Mouse (Mus musculus) cortical plate, adult 2 months (tissue): ENCODE results near the gene Krt78. TPM values are rescaled to one million over a fixed set of nuclear protein-coding genes. Genes with fewer than 3 reads are reported as not detected.

ENCODE experiments used
- H3K27ac ChIP-seq: fragments of 200-500 bp; 2 replicates; pipeline ENCODE4 v1.5.1; 2012; ENCODE audit warnings: low read length, control low read depth, inconsistent platforms; ENCODE audit not compliant: insufficient read depth
- H3K4me1 ChIP-seq: fragments of 200-500 bp; 2 replicates; pipeline ENCODE4 v1.6.1; 2011; ENCODE audit warnings: low read length; ENCODE audit not compliant: control insufficient read depth, insufficient read depth
- H3K4me3 ChIP-seq: fragments of 200-500 bp; 2 replicates; pipeline ENCODE4 v1.5.1; 2011; ENCODE audit warnings: mild to moderate bottlenecking, low read length, control low read depth; ENCODE audit not compliant: insufficient read depth
- CTCF ChIP-seq: fragments of 200-500 bp; IDR thresholded peaks from 2 replicates; pipeline ENCODE4 v1.5.1; 2011; ENCODE audit warnings: mild to moderate bottlenecking, control low read depth, low read length; ENCODE audit not compliant: insufficient read depth; ENCODE audit errors: extremely low read depth
- POLR2A ChIP-seq: fragments of 200-500 bp; IDR thresholded peaks from 2 replicates; pipeline ENCODE4 v1.6.1; 2011; ENCODE audit warnings: mild to moderate bottlenecking, low read length, control low read depth; ENCODE audit not compliant: insufficient read depth; ENCODE audit errors: extremely low read depth
- polyA plus RNA-seq: library from polyadenylated mRNA; depleted of rRNA; stranded (reverse); fragments of >200 nt; gene quantifications from 2 replicates; pipeline ENCODE4 v1.2.3, GENCODE M21; 2012

Krt78 gene
- polyA plus RNA-seq, 1 experiment: not detected

DNA sequence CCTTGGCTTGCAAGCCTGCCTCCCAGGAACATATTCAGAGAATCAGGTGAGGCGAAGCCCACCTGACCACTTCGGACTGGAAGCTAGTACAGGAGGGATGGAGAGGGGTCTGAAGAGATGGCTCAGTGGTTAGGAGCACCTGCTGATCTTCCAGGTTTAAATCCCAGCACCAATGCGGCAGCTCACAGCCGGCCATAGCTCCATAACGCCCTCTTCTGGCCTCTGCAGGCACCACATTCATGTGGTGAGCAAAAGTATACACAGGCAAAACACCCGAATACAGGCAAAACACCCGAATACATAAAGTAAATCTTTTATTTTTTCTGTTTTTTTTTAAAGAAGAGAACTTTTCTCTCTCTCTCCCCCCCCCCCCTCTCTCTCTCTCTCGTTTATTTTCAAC is 34.6 kb upstream of the Krt78 start:
- no peak overlapping the region for H3K27ac ChIP-seq
- TF ChIP-seq POLR2A (no peak), CTCF (no peak)
- H3K4me1 ChIP-seq: no peaks in the 10 kb centered on the region
- H3K4me3 ChIP-seq: no peak overlapping the region

DNA sequence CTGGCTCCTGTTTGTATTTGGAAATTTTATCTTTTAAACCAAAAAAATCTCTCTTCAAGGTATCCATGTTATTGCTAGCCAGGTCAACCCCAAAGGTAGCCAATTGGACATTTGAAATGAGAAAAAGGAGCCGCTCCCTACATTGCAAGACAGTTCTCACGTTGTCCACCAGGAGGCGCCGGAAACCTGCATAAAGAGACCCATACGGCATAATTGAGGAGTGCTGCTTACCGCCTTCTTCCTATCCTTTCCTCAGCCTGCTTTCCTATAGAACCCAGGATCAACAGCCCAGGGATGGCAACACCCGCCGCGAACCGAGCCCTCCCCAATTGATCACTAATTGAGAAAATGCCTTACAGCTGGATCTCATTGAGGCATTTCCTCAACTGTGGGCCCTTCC is 34.0 kb upstream of the Krt78 start:
- no peak for TF ChIP-seq POLR2A
- TF ChIP-seq CTCF: peak; percentile 95
- Histone ChIP-seq H3K27ac (no peak overlapping the region), H3K4me3 (no peak overlapping the region), H3K4me1 (no peaks in the 10 kb centered on the region)

DNA sequence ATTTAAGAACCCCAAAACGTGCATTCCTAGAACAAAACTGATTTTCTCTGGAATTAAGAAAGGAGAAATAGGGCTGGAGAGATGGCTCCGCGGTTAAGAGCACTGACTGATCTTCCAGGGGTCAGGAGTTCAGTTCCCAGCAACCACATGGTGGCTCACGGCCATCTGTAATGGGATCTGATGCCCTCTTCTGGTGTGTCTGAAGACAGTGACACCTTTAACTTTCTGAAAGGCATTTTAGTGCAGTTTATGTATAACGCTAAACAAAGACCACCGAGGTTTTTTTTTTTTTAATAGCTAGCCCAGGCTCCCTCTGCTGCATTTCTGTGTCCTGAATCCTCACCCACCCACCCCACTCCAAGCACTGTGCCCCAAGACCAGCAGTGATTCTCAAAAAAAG is 30.7 kb upstream of the Krt78 start:
- TF ChIP-seq POLR2A: no peak
- 0 out of 2 replicates have a peak, but pooled peaks have one; percentile 3 for TF ChIP-seq CTCF
- no peak overlapping the region for H3K4me3 ChIP-seq
- no peak overlapping the region for H3K27ac ChIP-seq

DNA sequence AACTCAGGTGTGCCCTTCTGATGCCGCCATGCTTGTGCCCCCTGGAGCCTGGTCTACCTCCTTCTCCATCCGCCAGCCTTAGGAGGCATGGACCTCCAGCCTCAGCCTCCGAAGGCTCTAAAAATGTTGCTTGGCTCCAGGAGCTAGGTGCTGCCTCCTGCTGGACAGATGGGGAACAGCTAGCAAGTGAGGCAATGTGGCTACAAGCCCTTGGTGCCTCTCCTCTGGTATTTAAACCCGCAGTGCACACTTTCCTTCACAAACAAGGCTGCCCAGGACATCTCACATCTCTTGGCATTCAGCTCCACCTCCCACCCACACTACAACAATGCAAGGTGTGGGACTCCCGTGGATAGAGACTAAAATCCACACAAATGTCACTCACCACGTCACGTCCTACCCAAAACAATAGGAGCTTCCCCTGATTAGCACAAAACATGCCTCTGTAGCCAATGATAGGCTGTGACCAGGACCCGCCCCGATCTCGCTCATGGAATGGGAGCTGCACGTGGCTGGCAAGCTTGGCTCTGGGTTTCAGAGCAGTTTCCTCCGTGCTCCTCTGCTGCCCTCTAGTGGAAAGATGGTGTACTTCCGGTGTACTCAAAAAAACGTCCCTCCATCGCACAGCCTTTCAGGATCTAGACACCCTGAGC is 30.0 kb upstream of the Krt78 start:
- H3K4me1 ChIP-seq: no peaks in the 10 kb centered on the region
- no peak overlapping the region for H3K27ac ChIP-seq
- TF ChIP-seq CTCF (peak; percentile 96), POLR2A (no peak)
- no peak overlapping the region; the same call in 1 of the 2 replicates for H3K4me3 ChIP-seq

More for the DNA sequence above, 30.7 kb upstream of the Krt78 start:
- H3K4me1 ChIP-seq: no peaks in the 10 kb centered on the region

DNA sequence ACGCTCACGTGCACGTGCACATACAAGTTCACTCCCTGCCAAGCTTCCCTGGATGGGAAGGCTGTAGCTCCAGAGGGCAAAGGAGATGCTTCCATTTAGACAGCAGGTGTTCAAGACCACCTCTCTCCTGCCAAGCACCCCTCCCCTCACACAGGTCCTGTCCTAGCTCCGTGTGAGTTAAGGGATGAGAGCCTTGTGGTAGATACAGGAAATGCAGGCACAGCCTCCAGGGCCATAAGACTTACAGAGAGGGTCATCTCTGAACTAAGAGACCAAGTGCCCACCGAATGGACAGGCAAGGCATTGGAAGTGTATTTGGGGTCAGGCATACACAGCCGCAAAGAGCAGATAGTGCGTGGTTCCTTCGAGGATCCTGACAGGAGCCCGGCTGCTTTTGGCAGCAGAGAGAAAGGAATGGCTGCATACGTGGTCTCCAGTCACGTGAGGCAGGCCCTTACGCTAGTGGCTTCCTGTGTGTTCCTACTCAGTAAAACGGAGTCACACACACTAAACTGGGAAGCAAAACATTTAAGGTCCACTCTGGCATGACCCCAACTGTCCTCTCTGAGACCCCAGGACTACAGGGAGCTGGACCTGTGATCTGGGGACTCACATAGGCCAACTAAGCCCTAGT is 29.3 kb upstream of the Krt78 start:
- TF ChIP-seq POLR2A: no peak
- no peak for TF ChIP-seq CTCF
- Histone ChIP-seq H3K4me1 (no peaks in the 10 kb centered on the region), H3K4me3 (no peak overlapping the region), H3K27ac (no peak overlapping the region)

DNA sequence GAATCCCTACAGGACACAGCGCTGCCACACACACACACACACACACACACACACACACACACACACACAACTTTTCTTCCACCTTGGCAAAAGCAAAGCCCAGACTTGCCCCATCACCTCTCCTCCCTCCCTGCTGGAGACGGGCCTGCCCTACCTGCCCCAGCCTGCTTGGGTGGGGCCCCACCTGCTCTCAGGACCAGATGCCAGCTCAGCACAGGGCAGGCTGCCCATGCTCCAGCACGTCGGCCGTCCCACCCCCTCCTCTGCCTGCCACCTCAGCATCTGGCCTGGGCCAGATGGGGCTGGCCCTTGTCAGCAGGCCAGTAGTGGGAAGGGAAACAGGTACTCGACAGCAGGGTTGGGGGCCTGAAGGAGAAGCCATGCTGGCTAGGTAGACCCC is 26.8 kb upstream of the Krt78 start:
- TF ChIP-seq CTCF (no peak), POLR2A (no peak)
- Histone ChIP-seq H3K27ac (no peak overlapping the region), H3K4me3 (no peak overlapping the region), H3K4me1 (0 out of 2 replicates have a peak, but pooled peaks cover 4% of the 10 kb centered on the region)

DNA sequence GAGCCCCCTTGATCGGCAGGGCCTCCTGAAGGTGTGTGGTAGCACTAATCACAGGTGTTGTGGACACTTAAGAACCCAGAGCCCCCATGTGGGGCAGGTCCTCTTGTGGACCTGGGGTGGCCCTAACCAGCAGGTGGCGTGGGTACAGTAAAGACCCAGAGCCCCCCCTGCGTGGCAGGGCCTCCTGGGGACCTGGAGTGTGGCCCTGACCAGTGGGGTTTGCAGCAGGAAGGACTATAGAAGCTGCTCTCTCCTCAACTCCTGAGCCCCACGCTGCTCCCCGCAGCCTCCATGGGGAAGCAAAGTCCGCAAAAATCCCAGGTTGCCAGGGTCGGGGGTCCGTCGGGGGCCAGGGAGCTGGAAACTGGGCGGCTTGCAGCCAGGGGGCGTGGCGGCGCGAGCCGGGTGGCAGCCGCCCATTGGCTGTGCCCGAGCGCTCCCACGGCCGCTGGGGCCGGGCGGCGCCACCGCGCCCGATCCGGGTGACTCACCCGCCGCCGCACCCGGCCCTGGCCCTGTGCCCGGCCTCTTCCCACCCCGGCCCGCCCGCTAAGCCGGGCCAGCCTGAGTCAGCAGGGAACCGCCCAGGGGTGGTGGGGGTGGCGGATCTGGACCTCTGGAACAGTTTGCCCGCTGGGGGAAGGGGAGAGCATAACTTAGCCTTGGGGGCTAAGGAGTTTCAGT is 23.1 kb upstream of the Krt78 start:
- Histone ChIP-seq H3K4me3 (peak overlapping the region; percentile 12), H3K4me1 (0 out of 2 replicates have a peak, but pooled peaks cover 4% of the 10 kb centered on the region), H3K27ac (peak overlapping the region; percentile 68)
- TF ChIP-seq POLR2A: no peak
- no peak for TF ChIP-seq CTCF

DNA sequence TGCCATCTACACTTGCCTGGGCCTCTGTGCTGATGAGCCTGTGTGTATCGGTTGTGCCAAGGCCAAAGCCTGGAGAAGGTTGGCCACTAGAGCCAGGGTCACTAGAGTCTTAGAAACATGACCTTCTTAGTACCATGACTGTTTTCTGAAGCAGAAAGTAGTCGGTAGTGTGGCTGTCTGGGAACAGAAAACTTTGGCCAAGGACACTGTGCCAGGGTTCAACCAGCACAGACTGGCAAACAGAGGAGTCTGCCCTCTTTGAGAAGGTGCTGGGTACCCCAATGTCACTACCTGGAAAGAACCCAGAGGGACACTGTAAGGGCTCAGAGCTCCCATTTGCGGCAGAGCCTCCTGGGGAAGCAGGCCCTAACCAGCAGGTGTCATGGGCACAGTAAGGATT is 22.6 kb upstream of the Krt78 start:
- Histone ChIP-seq H3K4me1 (0 out of 2 replicates have a peak, but pooled peaks cover 4% of the 10 kb centered on the region), H3K4me3 (no peak overlapping the region; the same call in 1 of the 2 replicates), H3K27ac (peak overlapping the region; percentile 68; the same call in 1 of the 2 replicates)
- TF ChIP-seq POLR2A (no peak), CTCF (no peak)

DNA sequence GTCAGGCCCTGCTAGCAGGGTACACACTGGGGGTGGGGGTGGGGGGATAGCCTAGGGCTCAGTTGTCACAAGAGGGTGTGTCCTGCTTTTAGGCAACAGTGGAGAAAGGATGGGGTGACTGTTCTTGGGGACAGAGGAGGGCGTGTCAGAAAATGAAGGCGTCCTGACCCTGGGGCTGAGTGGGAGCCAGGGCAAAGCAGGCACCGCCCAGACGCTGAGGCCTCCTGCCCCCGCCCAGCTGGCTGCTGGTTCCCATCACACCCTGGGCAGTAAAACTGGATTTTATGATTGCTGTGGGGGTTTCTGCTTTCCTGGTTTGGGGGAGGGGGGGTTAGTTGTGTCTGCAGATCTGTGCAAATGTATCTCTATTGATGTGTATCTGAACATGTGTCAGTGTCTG is 21.9 kb upstream of the Krt78 start:
- no peak for TF ChIP-seq POLR2A
- no peak for TF ChIP-seq CTCF
- Histone ChIP-seq H3K4me1 (0 out of 2 replicates have a peak, but pooled peaks cover 4% of the 10 kb centered on the region), H3K27ac (no peak overlapping the region), H3K4me3 (no peak overlapping the region)
